Mouse (Mus musculus) cerebellum, postnatal 4 days (tissue): ENCODE results near the gene Pfkfb4.

Source experiments
- DNase-seq, 2 experiments: peaks; one replicate each; pipeline ENCODE4 v3.0.0; 2022; ENCODE audit warnings: low spot score in 2 of 2, mixed read lengths in 1 of 2

Gene Pfkfb4

DNA sequence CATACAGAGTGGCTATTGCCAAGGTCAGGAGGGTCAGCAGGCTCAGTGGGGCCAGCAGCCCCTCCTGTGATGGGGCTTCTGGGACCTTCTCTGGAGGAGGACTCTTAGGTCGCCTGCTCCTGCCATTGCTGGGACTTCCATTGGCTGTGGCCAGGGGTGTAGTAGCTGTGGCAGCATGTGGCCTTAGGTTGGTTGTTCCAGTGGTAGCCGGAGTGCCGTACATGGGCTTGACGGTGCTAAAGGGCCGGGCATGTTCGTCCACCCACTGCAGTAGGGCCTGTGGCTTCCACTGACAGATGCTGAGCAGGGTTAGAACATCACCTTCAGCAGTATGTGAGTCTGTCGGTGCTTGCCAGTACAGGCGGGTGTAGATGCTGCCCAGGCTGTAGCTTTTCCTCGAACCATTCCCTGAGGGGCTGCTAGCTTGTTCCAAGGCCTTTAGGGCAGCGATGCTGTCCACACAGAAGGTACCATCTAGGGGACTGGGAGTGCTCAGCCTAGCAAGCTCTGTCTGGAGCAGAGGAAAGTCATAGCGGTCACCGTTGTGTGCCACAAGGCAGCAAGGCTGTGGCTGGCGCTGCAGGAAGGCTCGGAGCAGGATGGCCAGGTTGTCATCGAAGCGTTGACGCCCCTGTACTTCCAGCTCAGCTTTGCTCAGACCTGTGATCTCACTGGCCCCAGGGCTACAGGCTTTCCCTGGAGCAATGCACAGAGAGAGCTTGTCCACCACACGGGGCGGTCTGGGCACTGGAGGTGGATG, 66.6 kb downstream of the Pfkfb4 start:
- no peak for DNase-seq

DNA sequence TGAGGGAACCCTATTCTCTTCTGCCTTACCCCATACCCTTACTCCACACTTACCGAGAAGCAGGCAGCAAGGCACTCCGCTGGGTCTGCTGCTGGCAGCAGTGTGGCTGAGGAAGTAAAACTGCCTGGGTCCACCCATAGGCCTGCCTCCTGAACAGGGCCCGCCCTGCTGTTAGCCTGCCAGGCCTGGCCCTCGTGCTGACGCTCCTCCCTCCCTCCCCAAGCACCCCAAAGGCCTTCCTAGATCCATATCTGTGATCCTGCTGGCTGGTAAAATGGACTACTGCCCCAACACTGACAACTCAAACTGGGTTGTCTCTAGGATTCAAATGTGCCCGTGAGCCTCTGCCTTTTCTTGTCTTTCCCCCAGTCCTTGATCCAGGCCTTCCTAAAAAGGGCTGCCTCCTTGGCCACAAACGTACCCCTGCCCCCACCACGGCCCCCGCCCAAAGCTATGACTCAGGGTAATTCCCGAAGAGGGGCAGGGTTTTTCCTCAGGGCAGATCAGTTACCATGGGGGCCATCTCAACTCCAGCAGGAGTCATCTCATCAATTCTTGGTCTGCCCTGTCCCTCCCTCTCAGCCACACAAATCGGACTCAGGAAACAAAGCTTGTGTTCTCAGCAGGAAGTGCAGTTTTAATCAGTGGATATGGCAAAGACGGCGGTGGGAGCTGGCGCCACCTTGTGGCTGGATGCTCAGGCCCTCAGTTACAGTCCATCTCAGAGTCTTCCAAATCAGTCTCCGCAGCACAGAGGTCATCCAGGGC, 67.7 kb downstream of the Pfkfb4 start, which contains the start of gene Trex1:
Gene Trex1, minus strand, starts transcription at position 599 of the 768 bp plus-strand sequence.
- peak; percentile 79 to 89 for DNase-seq

DNA sequence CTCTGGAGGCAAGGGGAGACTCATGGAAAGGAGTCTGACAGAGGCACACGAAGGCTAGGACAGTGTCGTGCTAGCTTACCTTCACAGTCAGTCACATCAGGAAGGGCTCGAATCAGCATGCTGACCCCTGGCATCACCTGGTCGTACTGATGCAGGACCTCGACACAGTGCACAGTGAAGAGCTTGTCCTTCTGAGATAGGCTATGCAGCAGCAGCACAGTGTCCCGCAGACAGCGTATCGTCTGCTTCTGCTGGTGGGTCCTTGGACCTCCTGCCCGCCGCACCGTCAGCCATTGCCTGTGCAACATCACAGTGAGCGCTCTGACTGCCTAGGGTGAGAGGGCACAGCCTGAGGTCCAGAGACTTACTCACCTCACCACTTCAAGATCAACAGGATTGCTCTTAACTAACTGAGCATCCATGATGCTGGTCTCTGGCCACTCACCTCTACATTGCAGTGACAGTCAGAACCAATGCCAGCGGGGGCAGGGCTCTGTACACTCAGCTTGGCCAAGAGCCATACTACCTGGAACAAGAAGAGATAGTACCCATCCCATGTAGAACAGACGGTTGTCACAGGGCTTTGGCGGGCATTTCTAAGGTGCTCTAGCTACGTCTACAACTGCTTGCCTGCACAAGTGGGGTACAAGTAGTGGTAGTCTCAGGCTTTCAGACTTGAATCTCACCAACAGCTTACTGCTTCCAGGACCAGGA, 68.8 kb downstream of the Pfkfb4 start:
- DNase-seq = no peak

- DNase-seq = no peak
Measured at GRCm38 (mm10) chr9:109060898-109061295, 69.3 kb downstream of the Pfkfb4 start.

DNA sequence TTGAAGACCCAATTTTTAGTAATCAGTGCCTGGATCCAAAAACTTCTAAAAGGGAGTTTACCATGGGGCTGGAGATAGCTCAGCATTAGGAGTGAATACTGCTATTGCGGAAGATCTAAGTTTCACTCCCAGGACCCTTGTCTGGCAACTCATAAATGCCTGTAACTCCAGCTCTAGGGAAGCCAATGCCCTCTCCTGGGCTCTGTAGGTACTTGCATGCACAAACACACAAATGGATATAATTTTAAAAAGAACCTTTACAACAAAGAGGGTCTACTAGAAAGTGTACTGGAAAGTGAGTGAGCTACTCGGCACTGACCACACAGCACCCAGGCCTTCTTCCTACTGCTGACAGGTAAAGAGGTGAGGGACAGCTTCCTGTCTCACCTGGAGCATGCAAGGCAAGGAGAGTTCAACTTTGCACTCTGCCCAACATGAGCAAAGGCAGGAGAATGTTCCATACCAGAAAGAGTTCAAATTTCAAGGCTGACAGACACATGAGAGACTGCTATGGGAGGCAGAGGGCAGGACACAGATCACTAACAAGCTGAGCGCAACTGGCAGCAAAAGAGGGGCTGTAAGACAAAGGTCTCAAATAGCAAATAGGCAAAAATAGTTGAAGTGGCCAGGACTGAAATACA, 76.6 kb downstream of the Pfkfb4 start:
- DNase-seq = no peak

DNA sequence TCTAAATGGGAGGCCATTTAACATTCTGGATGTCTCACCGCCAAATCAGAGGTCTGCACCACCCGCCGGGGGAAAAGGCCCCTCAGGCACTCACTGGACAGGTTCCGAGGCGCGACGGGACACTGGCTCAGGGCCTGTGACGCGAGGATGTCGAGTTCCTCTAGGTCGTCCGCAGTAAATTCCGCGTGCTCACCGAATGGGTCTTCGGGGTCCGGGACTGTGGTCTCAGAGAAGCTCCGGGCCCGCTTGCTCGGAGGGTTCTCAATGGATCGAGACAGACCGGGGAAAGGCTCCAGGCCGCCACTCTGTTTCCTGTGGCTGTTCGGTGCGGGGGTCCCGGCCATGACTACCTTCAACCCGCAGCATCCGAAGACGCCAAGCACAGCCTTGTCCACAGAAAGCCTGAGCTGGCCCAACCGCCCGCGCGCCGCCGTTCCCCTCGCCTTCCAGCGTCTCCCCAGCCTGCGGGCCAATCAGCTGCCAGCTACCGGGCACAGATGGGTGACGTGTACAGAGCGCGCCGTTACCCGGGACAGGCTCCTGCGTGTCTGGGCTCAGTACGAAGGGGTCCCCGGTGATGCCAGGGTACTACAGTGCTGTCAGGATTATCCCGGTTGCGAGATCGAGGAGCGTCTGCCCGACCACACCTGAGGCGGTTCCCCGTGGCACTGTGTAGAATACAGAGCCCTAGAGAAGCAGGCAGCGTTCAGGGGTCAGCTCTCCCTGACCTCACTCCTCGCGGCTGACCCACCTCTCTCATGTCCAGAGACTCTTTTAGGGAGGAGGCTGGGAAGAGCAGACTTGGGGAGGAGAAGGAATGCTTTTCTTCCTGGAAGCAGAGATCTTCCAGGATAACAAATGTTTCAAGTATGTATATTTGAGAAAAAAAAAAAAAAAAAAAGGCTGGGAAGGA, 82.3 kb downstream of the Pfkfb4 start, which contains the start of gene Atrip:
Gene Atrip, minus strand, starts transcription at position 464 of the 913 bp plus-strand sequence.
- DNase-seq = peak; percentile 86 to 91

DNA sequence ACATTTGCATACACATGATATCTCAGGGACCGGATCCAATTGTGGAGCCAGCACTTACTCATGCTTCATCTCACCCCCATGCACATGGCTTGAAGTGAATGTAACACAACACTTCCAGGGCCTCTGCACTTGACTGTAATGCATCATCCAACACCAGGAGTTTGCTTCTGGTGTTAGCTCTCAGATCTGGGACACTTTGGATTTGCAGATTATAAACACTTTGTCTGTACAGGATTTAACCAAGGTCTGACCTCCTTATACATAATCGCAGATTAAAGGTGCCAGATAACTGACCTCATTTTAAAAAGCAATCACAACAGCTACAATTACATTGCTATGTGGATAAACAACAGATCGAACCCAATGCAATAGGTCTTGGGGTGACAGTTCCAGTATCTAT, 88.9 kb downstream of the Pfkfb4 start:
- DNase-seq = no peak

GRCm38 (mm10) chr9:109081749-109082123, 90.2 kb downstream of the Pfkfb4 start:
- DNase-seq = no peak
